Comparison of ENCODE assay signal across 8 mouse cellular contexts in the genomic region with DNA sequence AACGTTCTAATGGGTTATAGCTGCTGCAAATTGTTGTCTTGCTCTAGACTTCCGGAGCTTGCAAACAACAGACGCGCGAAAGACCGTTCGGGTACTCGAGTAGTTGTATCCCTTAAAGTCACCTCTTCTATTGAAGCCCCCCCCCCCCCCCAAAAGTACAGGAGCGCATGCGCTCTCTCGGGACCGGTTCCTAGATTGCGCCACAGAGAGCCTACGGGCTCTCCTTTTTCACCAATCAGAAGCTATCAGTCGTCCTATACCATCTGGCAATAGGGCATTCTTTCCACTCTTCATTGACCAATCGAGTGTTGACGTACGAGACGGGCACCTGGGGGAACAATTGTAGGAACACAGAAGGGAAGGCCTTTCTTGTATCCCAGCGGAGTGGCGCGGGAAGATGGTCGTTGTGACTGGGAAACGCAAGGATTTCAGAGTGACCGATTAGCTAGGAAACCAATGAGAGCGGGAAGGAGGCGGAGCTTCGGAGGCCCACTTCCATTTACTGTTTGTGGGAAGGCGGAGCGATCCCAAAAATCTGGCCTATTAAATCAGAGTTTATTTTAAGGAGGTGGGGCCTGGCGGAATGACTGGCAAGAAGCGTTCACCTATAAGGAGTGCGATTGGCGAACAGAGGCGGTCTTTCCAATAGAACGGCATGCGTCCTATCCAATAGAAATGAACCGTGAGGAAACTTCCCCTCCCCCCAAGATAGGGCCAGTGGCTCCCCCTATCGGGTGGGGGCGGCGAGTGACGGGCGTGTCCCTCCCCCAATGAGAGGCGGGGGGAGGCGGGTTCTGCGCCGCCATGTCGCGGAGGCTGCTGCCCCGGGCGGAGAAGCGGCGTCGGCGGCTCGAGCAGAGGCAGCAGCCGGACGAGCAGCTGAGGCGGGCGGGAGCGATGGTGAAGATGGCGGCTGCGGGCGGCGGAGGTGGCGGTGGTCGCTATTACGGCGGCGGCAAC. TPM values are rescaled to one million over a fixed set of nuclear protein-coding genes. Genes with fewer than 3 reads are reported as not detected.
DNase-seq lines count a peak whose midpoint lies in the region; ATAC-seq and TF ChIP-seq lines count a peak whose summit lies in the region.

No protein-coding gene starts in this region.

- H3K27ac ChIP-seq in heart, embryonic 12.5 days (ENCODE audit: poor library complexity, severe bottlenecking), result peak overlapping the region; percentile 100
- H3K27ac ChIP-seq in kidney, postnatal 0 days, result peak overlapping the region; percentile 100
- H3K27ac ChIP-seq in liver, embryonic 12.5 days, result peak overlapping the region; percentile 99
- H3K27ac ChIP-seq in stomach, embryonic 15.5 days, result peak overlapping the region; percentile 100

- peak overlapping the region; percentile 96 for H3K4me2 ChIP-seq in heart, embryonic 12.5 days
- peak overlapping the region; percentile 86 for H3K4me2 ChIP-seq in kidney, postnatal 0 days (ENCODE audit: low read length)
- H3K4me2 ChIP-seq in liver, embryonic 12.5 days, result peak overlapping the region; percentile 94
- peak overlapping the region; percentile 94 for H3K4me2 ChIP-seq in stomach, embryonic 15.5 days

- H3K27me3 ChIP-seq in heart, embryonic 12.5 days (replicated peaks), result no peaks in the 10 kb centered on the region
- H3K27me3 ChIP-seq in kidney, postnatal 0 days (ENCODE audit: insufficient read depth, low read length), result no peaks in the 10 kb centered on the region
- no peaks in the 10 kb centered on the region for H3K27me3 ChIP-seq in liver, embryonic 12.5 days (replicated peaks)
- no peaks in the 10 kb centered on the region for H3K27me3 ChIP-seq in stomach, embryonic 15.5 days (replicated peaks)

- DNase-seq in CD4-positive helper T cell, adult 2 months (ENCODE audit: low read depth, low spot score), result peak; percentile 99
- DNase-seq in brain, embryonic 18.5 days (ENCODE audit: low read depth, low spot score), result peak; percentile 100
- DNase-seq in kidney, postnatal 0 days (ENCODE audit: low spot score), result peak; percentile 100
- DNase-seq in natural killer cell, adult 2 months (ENCODE audit: low spot score in 2 of 2), result peak; percentile 99

- under 1% methylated on average over 70 of the region's 70 CpGs for WGBS in heart, embryonic 12.5 days
- under 1% methylated on average over 69 of the region's 70 CpGs for WGBS in kidney, postnatal 0 days
- whole genome bisulfite sequencing in liver, embryonic 12.5 days (ENCODE audit: insufficient replicate concordance), result under 1% methylated on average over 64 of the region's 70 CpGs
- WGBS in stomach, embryonic 15.5 days, result under 1% methylated on average over 59 of the region's 70 CpGs

- H3K4me3 ChIP-seq in heart, embryonic 12.5 days, result peak overlapping the region; percentile 94
- peak overlapping the region; percentile 85 for H3K4me3 ChIP-seq in kidney, postnatal 0 days (replicated peaks; ENCODE audit: low read depth, low read length)
- peak overlapping the region; percentile 93 for H3K4me3 ChIP-seq in liver, embryonic 12.5 days
- peak overlapping the region; percentile 74 for H3K4me3 ChIP-seq in stomach, embryonic 15.5 days (replicated peaks)

- ATAC-seq in erythroid progenitor cell, adult 5-6 weeks (replicated peaks; ENCODE audit: low FRiP score, poor library complexity, severe bottlenecking), result peak; percentile 80
- ATAC-seq in heart, embryonic 12.5 days (ENCODE audit: insufficient number of reproducible peaks, low FRiP score), result peak; percentile 90
- peak; percentile 91 for ATAC-seq in kidney, postnatal 0 days (replicated peaks; ENCODE audit: low FRiP score, low read depth)
- peak; percentile 88 for ATAC-seq in liver, embryonic 12.5 days
- ATAC-seq in stomach, embryonic 15.5 days (ENCODE audit: insufficient read depth, low FRiP score, low read depth), result peak; percentile 93

- H3K9me3 ChIP-seq in heart, embryonic 12.5 days (replicated peaks), result no peaks in the 10 kb centered on the region
- no peaks in the 10 kb centered on the region for H3K9me3 ChIP-seq in kidney, postnatal 0 days (replicated peaks; ENCODE audit: low read length)
- no peaks in the 10 kb centered on the region for H3K9me3 ChIP-seq in liver, embryonic 12.5 days (replicated peaks)
- no peaks in the 10 kb centered on the region for H3K9me3 ChIP-seq in stomach, embryonic 15.5 days

- peak overlapping the region; percentile 99 for H3K9ac ChIP-seq in heart, embryonic 12.5 days
- peak overlapping the region; percentile 99 for H3K9ac ChIP-seq in kidney, postnatal 0 days (ENCODE audit: low read depth, low read length)
- peak overlapping the region; percentile 97 for H3K9ac ChIP-seq in liver, embryonic 12.5 days
- H3K9ac ChIP-seq in stomach, embryonic 15.5 days, result peak overlapping the region; percentile 90

- TF ChIP-seq CTCF in kidney, postnatal 0 days (IDR thresholded peaks at IDR 0.05; ENCODE audit: low read depth), result peak; percentile 65

- H3K4me1 ChIP-seq in heart, embryonic 12.5 days (replicated peaks), result peaks cover 43% of the 10 kb centered on the region
- peaks cover 13% of the 10 kb centered on the region for H3K4me1 ChIP-seq in kidney, postnatal 0 days (replicated peaks; ENCODE audit: insufficient read depth, low read length)
- peaks cover 52% of the 10 kb centered on the region for H3K4me1 ChIP-seq in liver, embryonic 12.5 days
- peaks cover 30% of the 10 kb centered on the region for H3K4me1 ChIP-seq in stomach, embryonic 15.5 days

- H3K36me3 ChIP-seq in heart, embryonic 12.5 days, result peaks cover 34% of the 10 kb centered on the region
- peaks cover 25% of the 10 kb centered on the region for H3K36me3 ChIP-seq in kidney, postnatal 0 days (ENCODE audit: insufficient read depth, low read length)
- peaks cover 37% of the 10 kb centered on the region for H3K36me3 ChIP-seq in liver, embryonic 12.5 days
- H3K36me3 ChIP-seq in stomach, embryonic 15.5 days, result peaks cover 24% of the 10 kb centered on the region

RNA-seq across cellular contexts. Expression of a gene that starts 2.0 kb away (rescaled TPM):
- 215 and 258 TPM in 2 replicates for total RNA-seq in erythroid progenitor cell, adult 5-6 weeks (2015; ENCODE audit: low replicate concordance)
- 202 and 252 TPM in 2 replicates for total RNA-seq in erythroid progenitor cell, adult 5-6 weeks (2017; ENCODE audit: low replicate concordance)
- 218 and 232 TPM in 2 replicates for polyA plus RNA-seq in heart, embryonic 12.5 days (2016; fragmentation: Nextera tagmentation; extraction: Ambion mirVana)
- polyA plus RNA-seq in kidney, postnatal 0 days (2015; fragmentation: Nextera tagmentation; extraction: Ambion mirVana), result 232 TPM in 2 replicates
- 186 and 188 TPM in 2 replicates for polyA plus RNA-seq in liver, embryonic 12.5 days (2016; fragmentation: Nextera tagmentation; extraction: Ambion mirVana)
- 239 and 240 TPM in 2 replicates for polyA plus RNA-seq in stomach, embryonic 15.5 days (2015; fragmentation: Nextera tagmentation; extraction: Ambion mirVana)

RNA-seq across cellular contexts. Expression of a gene that starts 14.6 kb away (rescaled TPM):
- 34.2 and 61.2 TPM in 2 replicates for total RNA-seq in erythroid progenitor cell, adult 5-6 weeks (2015; ENCODE audit: low replicate concordance)
- 10.6 and 14.1 TPM in 2 replicates for total RNA-seq in erythroid progenitor cell, adult 5-6 weeks (2017; ENCODE audit: low replicate concordance)
- 137 and 142 TPM in 2 replicates for polyA plus RNA-seq in heart, embryonic 12.5 days (2016; fragmentation: Nextera tagmentation; extraction: Ambion mirVana)
- polyA plus RNA-seq in kidney, postnatal 0 days (2015; fragmentation: Nextera tagmentation; extraction: Ambion mirVana), result 330 and 348 TPM in 2 replicates
- 72.3 and 73.6 TPM in 2 replicates for polyA plus RNA-seq in liver, embryonic 12.5 days (2016; fragmentation: Nextera tagmentation; extraction: Ambion mirVana)
- 175 and 195 TPM in 2 replicates for polyA plus RNA-seq in stomach, embryonic 15.5 days (2015; fragmentation: Nextera tagmentation; extraction: Ambion mirVana)

RNA-seq across cellular contexts. Expression of a gene that starts 21.6 kb away (rescaled TPM):
- 4.3 and 8.8 TPM in 2 replicates for total RNA-seq in erythroid progenitor cell, adult 5-6 weeks (2015; ENCODE audit: low replicate concordance)
- 5.4 and 19.4 TPM in 2 replicates for total RNA-seq in erythroid progenitor cell, adult 5-6 weeks (2017; ENCODE audit: low replicate concordance)
- 2.7 and 2.8 TPM in 2 replicates for polyA plus RNA-seq in heart, embryonic 12.5 days (2016; fragmentation: Nextera tagmentation; extraction: Ambion mirVana)
- 5.2 and 6.3 TPM in 2 replicates for polyA plus RNA-seq in kidney, postnatal 0 days (2015; fragmentation: Nextera tagmentation; extraction: Ambion mirVana)
- 14.5 and 16.1 TPM in 2 replicates for polyA plus RNA-seq in liver, embryonic 12.5 days (2016; fragmentation: Nextera tagmentation; extraction: Ambion mirVana)
- polyA plus RNA-seq in stomach, embryonic 15.5 days (2015; fragmentation: Nextera tagmentation; extraction: Ambion mirVana), result 6.2 and 6.6 TPM in 2 replicates

RNA-seq across cellular contexts. Expression of a gene that starts 23.3 kb away (rescaled TPM):
- not detected in 2 replicates for total RNA-seq in erythroid progenitor cell, adult 5-6 weeks (2015; ENCODE audit: low replicate concordance)
- 0.91 and 1.5 TPM in 2 replicates for total RNA-seq in erythroid progenitor cell, adult 5-6 weeks (2017; ENCODE audit: low replicate concordance)
- polyA plus RNA-seq in heart, embryonic 12.5 days (2016; fragmentation: Nextera tagmentation; extraction: Ambion mirVana), result 4.2 and 4.4 TPM in 2 replicates
- 10.8 and 10.9 TPM in 2 replicates for polyA plus RNA-seq in kidney, postnatal 0 days (2015; fragmentation: Nextera tagmentation; extraction: Ambion mirVana)
- polyA plus RNA-seq in liver, embryonic 12.5 days (2016; fragmentation: Nextera tagmentation; extraction: Ambion mirVana), result 2.7 and 3.6 TPM in 2 replicates
- 340 and 467 TPM in 2 replicates for polyA plus RNA-seq in stomach, embryonic 15.5 days (2015; fragmentation: Nextera tagmentation; extraction: Ambion mirVana)

RNA-seq across cellular contexts. Expression of a gene that starts 43.1 kb away (rescaled TPM):
- 8.3 and 12.2 TPM in 2 replicates for total RNA-seq in erythroid progenitor cell, adult 5-6 weeks (2015; ENCODE audit: low replicate concordance)
- 4.8 and 5.5 TPM in 2 replicates for total RNA-seq in erythroid progenitor cell, adult 5-6 weeks (2017; ENCODE audit: low replicate concordance)
- polyA plus RNA-seq in heart, embryonic 12.5 days (2016; fragmentation: Nextera tagmentation; extraction: Ambion mirVana), result 30.0 and 32.1 TPM in 2 replicates
- 42.2 and 43.7 TPM in 2 replicates for polyA plus RNA-seq in kidney, postnatal 0 days (2015; fragmentation: Nextera tagmentation; extraction: Ambion mirVana)
- polyA plus RNA-seq in liver, embryonic 12.5 days (2016; fragmentation: Nextera tagmentation; extraction: Ambion mirVana), result 41.6 and 43.1 TPM in 2 replicates
- 38.7 and 40.1 TPM in 2 replicates for polyA plus RNA-seq in stomach, embryonic 15.5 days (2015; fragmentation: Nextera tagmentation; extraction: Ambion mirVana)

Comparison
In these comparisons a context has a peak if more than half of its experiments do, and no peak if none do; other contexts are left out.
1. Peak in every context shown above with its lines: DNase-seq, ATAC-seq, H3K4me3 ChIP-seq and H3K27ac ChIP-seq.